Mouse (Mus musculus): ENCODE data around the gene Ulk2. TPM values are rescaled to one million over a fixed set of nuclear protein-coding genes. Genes with fewer than 3 reads are reported as not detected.
A peak's percentile ranks its signal among the peaks of the same experiment; 100 is the strongest.

Ulk2 gene
- total and polyA plus RNA-seq, 3 experiments = 9.4 to 10.3 TPM; not detected in 1

GRCm38 (mm10) chr11:61737290-61737689 is 117.6 kb downstream of the Ulk2 start:
- H3K9me3 ChIP-seq (replicated peaks; ENCODE audit: insufficient read depth, low read length) = no peaks in the 10 kb centered on the region
- H3K36me3 ChIP-seq (ENCODE audit: control insufficient read depth in 1 of 2, insufficient read depth in 2 of 2, low read length in 2 of 2) = peaks cover 2 to 10% of the 10 kb centered on the region in 2 experiments; a peak in 3 of 4 replicates
- TF ChIP-seq GATA1 (IDR thresholded peaks at IDR 0.05; ENCODE audit: low read depth, low read length) (peak; percentile 24), ZKSCAN1 (IDR thresholded peaks at IDR 0.05; ENCODE audit: low read depth, low read length) (no peak), E2F4 (IDR thresholded peaks at IDR 0.05; ENCODE audit: borderline replicate concordance, low read depth, low read length) (no peak), TCF12 (IDR thresholded peaks at IDR 0.05; ENCODE audit: low read depth, low read length) (no peak), EP300 (IDR thresholded peaks at IDR 0.05; ENCODE audit: low read depth in 1 of 2, low read length in 2 of 2) (peak in 1 of 2 experiments; percentile 21; a peak in 1 of 4 replicates), RCOR1 (IDR thresholded peaks at IDR 0.05; ENCODE audit: low read depth, low read length) (peak; percentile 80)
- H3K4me1 ChIP-seq (ENCODE audit: control insufficient read depth in 1 of 2, insufficient read depth in 2 of 2, low read length in 2 of 2) = 0 out of 4 replicates have a peak, but pooled peaks cover 0 to 2% of the 10 kb centered on the region in 2 experiments
- peak; percentile 64 for DNase-seq (ENCODE audit: low read depth, low spot score)
- H3K27ac ChIP-seq (ENCODE audit: control insufficient read depth, low read depth, low read length) = no peak overlapping the region
- no peaks in the 10 kb centered on the region for H3K79me2 ChIP-seq (ENCODE audit: control insufficient read depth, insufficient read depth, low read length, poor library complexity)
- H3K9ac ChIP-seq (ENCODE audit: control insufficient read depth, low read depth, low read length, poor library complexity, severe bottlenecking) = no peak overlapping the region
- H3K4me3 ChIP-seq (ENCODE audit: control insufficient read depth in 1 of 2, insufficient read depth in 1 of 2, low read depth in 2 of 2, low read length in 2 of 2) = no peak overlapping the region
- no peaks in the 10 kb centered on the region for H3K27me3 ChIP-seq (ENCODE audit: control insufficient read depth in 1 of 2, insufficient read depth in 2 of 2, low read length in 2 of 2)

GRCm38 (mm10) chr11:61732672-61733071 is 122.2 kb downstream of the Ulk2 start:
- peaks cover 2 to 6% of the 10 kb centered on the region in 2 experiments; a peak in 3 of 4 replicates for H3K36me3 ChIP-seq (ENCODE audit: control insufficient read depth in 1 of 2, insufficient read depth in 2 of 2, low read length in 2 of 2)
- H3K9me3 ChIP-seq (replicated peaks; ENCODE audit: insufficient read depth, low read length) = no peaks in the 10 kb centered on the region
- no peak overlapping the region for H3K4me3 ChIP-seq (ENCODE audit: control insufficient read depth in 1 of 2, insufficient read depth in 1 of 2, low read depth in 2 of 2, low read length in 2 of 2)
- H3K4me1 ChIP-seq (ENCODE audit: control insufficient read depth in 1 of 2, insufficient read depth in 2 of 2, low read length in 2 of 2) = 0 out of 4 replicates have a peak, but pooled peaks cover 0 to 2% of the 10 kb centered on the region in 2 experiments
- H3K27ac ChIP-seq (ENCODE audit: control insufficient read depth, low read depth, low read length) = no peak overlapping the region
- H3K27me3 ChIP-seq (ENCODE audit: control insufficient read depth in 1 of 2, insufficient read depth in 2 of 2, low read length in 2 of 2) = no peaks in the 10 kb centered on the region
- TF ChIP-seq UBTF (IDR thresholded peaks at IDR 0.05; ENCODE audit: borderline replicate concordance, insufficient read depth, low read depth, low read length) = no peak
- TF ChIP-seq RAD21 (IDR thresholded peaks at IDR 0.05; ENCODE audit: low read depth, low read length) = no peak
- TF ChIP-seq MEF2A (IDR thresholded peaks at IDR 0.05; ENCODE audit: extremely low read depth, insufficient replicate concordance, low read depth, low read length, poor library complexity, severe bottlenecking) = no peak
- no peak for TF ChIP-seq HCFC1 (IDR thresholded peaks at IDR 0.05; ENCODE audit: low read depth, low read length)
- no peak for TF ChIP-seq USF1 (IDR thresholded peaks at IDR 0.05; ENCODE audit: low read depth, low read length)
- no peak for TF ChIP-seq CHD1 (IDR thresholded peaks at IDR 0.05; ENCODE audit: low read depth, low read length)
- no peak for TF ChIP-seq RCOR1 (IDR thresholded peaks at IDR 0.05; ENCODE audit: low read depth, low read length)
- TF ChIP-seq MAX (IDR thresholded peaks at IDR 0.05; ENCODE audit: low read length) = no peak
- no peak for TF ChIP-seq ELF1 (IDR thresholded peaks at IDR 0.05; ENCODE audit: low read depth, low read length)
- TF ChIP-seq MYB (IDR thresholded peaks at IDR 0.05; ENCODE audit: low read depth, low read length) = no peak
- no peak for TF ChIP-seq KAT2A (conservative IDR thresholded peaks at IDR 0.05; ENCODE audit: low read depth, low read length)
- TF ChIP-seq TBP (IDR thresholded peaks at IDR 0.05; ENCODE audit: low read depth, low read length) = no peak
- no peak for TF ChIP-seq POLR2A (IDR thresholded peaks at IDR 0.05; ENCODE audit: control insufficient read depth in 1 of 2, insufficient read depth in 1 of 2, low read depth in 1 of 2, low read length in 2 of 2, poor library complexity in 1 of 2)
- no peak for TF ChIP-seq USF2 (IDR thresholded peaks at IDR 0.05; ENCODE audit: borderline replicate concordance in 1 of 2, insufficient read depth in 1 of 2, low read depth in 1 of 2, low read length in 2 of 2)
- no peak for TF ChIP-seq MAFK (IDR thresholded peaks at IDR 0.05; ENCODE audit: borderline replicate concordance, low read depth, low read length)
- H3K9ac ChIP-seq (ENCODE audit: control insufficient read depth, low read depth, low read length, poor library complexity, severe bottlenecking) = no peak overlapping the region
- H3K79me2 ChIP-seq (ENCODE audit: control insufficient read depth, insufficient read depth, low read length, poor library complexity) = no peaks in the 10 kb centered on the region
- DNase-seq (ENCODE audit: low read depth, low spot score) = no peak

Data from MEL (cell line).